ENCODE assay signal across 15 mouse cellular contexts in the genomic region with DNA sequence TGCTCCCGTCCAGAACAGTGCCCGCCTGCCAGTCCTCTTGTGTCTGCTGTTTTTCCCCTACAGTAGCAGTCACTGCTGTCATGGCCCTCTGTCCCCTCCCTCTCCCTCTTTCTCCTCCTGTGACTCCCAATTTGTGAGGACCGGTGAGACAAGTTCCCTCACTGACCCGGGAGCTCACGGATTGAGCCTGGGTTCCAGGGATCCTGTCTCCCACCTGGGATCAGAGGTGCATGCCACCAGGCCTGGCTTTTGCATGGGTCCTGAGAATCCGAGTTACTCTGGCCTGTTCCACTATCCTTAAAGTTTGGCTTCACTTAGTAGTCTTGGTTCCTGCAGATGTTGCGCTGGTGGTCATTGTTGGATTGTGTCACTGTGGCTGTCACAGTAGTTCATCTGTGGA.
"Had no signal": no experiment of that assay in that cellular context is flagged by ENCODE, and none has a peak within 500 bp of the region (broad histone marks: within the 10 kb centered on the region; RNA-seq: fewer than 3 reads in every experiment).

No protein-coding gene starts in this region.

- H3K4me2 ChIP-seq: limb, embryonic 12.5 days; limb, embryonic 15.5 days; liver, embryonic 13.5 days; midbrain, embryonic 13.5 days had no signal

- H3K27ac ChIP-seq: limb, embryonic 15.5 days; liver, embryonic 13.5 days; midbrain, embryonic 10.5 days; midbrain, embryonic 13.5 days had no signal

- H3K9ac ChIP-seq: limb, embryonic 12.5 days; limb, embryonic 15.5 days; liver, embryonic 13.5 days; midbrain, embryonic 13.5 days had no signal

- DNase-seq: kidney, adult 2 months; kidney, postnatal 14 days; kidney, postnatal 4 days; layer of hippocampus, postnatal 36 days; liver, embryonic 13.5 days; lung, adult 2 months; thymus, adult 18-20 months; thymus, postnatal 4 days had no signal

- H3K27me3 ChIP-seq: limb, embryonic 12.5 days; limb, embryonic 15.5 days; liver, embryonic 13.5 days; midbrain, embryonic 13.5 days had no signal

- H3K9me3 ChIP-seq: limb, embryonic 12.5 days; limb, embryonic 15.5 days; liver, embryonic 13.5 days; megakaryocyte, embryonic 14.5 days; midbrain, embryonic 10.5 days; midbrain, embryonic 13.5 days had no signal

- H3K4me3 ChIP-seq: left cerebral cortex, adult 2 months; limb, embryonic 12.5 days; limb, embryonic 15.5 days; liver, embryonic 13.5 days; megakaryocyte, embryonic 14.5 days; midbrain, embryonic 10.5 days; midbrain, embryonic 13.5 days had no signal

- H3K36me3 ChIP-seq: limb, embryonic 12.5 days; limb, embryonic 15.5 days; liver, embryonic 13.5 days; midbrain, embryonic 10.5 days; midbrain, embryonic 13.5 days had no signal

- ATAC-seq: intestine, postnatal 0 days; midbrain, embryonic 13.5 days had no signal
